Mouse (Mus musculus): Measurements from ENCODE around the gene Rhob. TPM values are rescaled to one million over a fixed set of nuclear protein-coding genes. Genes with fewer than 3 reads are reported as not detected.

Gene Rhob
- total and polyA plus RNA-seq, 3 experiments, result 166 to 497 (median 261) TPM

Other genes with a start within 250 kb of the Rhob start
- gene Gdf7, start 198.1 kb downstream of the Rhob start, total RNA-seq (2021), result not detected
- 0.20 and 0.31 TPM in 2 replicates for gene Gdf7, start 198.1 kb downstream of the Rhob start, polyA plus RNA-seq (2012; rRNA removed)
- 10 to 100 TPM; 13.8 to 22.0 TPM for gene Hs1bp3, start 186.6 kb downstream of the Rhob start, total RNA-seq (2021)
- gene Hs1bp3, start 186.6 kb downstream of the Rhob start, polyA plus RNA-seq (2012; rRNA removed), result 20.6 and 22.7 TPM in 2 replicates
- not detected for gene Slc7a15, start 99.1 kb upstream of the Rhob start, total RNA-seq (2021)
- not detected in 2 replicates for gene Slc7a15, start 99.1 kb upstream of the Rhob start, polyA plus RNA-seq (2012; rRNA removed)
- 100 to 1,000 TPM; 118 to 121 TPM for gene Pum2, start 174.1 kb upstream of the Rhob start, total RNA-seq (2021)
- gene Pum2, start 174.1 kb upstream of the Rhob start, polyA plus RNA-seq (2012; rRNA removed), result 28.8 and 33.5 TPM in 2 replicates